Mouse (Mus musculus): ENCODE measurements around the gene Acap1. TPM values are rescaled to one million over a fixed set of nuclear protein-coding genes. Genes with fewer than 3 reads are reported as not detected.
"Not testable (repeated sequence)": the region's sequence is repeated elsewhere in the genome, so short reads cannot be mapped to it uniquely, and the experiment has no call there.

Gene Acap1
- polyA plus RNA-seq, 2 experiments, result 2.8 to 3.3 TPM

- no peak overlapping the region for H3K4me2 ChIP-seq (ENCODE audit: low read depth)
Measured at GRCm38 (mm10) chr11:69930967-69931537, 35.7 kb upstream of the Acap1 start.

DNA sequence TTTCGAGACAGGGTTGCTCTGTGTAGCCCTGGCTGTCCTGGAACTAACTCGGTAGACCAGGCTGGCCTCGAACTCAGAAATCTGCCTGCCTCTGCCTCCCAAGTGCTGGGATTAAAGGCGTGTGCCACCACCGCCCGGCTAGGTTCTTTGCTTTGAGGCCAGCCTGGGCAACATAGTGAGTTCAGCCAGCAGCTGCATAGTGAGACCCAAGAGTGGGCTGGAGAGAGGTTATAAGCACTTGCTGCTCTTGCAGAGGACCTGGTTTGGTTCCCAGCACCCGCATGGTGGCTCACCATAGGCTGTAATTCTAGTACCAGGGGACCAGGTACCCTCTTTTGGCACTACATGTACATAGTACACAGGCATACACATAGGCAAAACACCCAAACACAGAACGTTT lies 34.8 kb upstream of the Acap1 start:
- not testable (repeated sequence) for H3K27me3 ChIP-seq (ENCODE audit: control insufficient read depth, insufficient read depth, low read length); DNase-seq (ENCODE audit: low read depth in 3 of 3, low spot score in 3 of 3); H3K36me3 ChIP-seq (replicated peaks; ENCODE audit: control insufficient read depth, insufficient read depth, low read depth); ATAC-seq (ENCODE audit: insufficient read depth); H3K4me3 ChIP-seq (ENCODE audit: insufficient read depth in 1 of 2, low read depth in 2 of 2, low read length in 2 of 2); H3K4me2 ChIP-seq (ENCODE audit: low read depth); H3K4me1 ChIP-seq (replicated peaks; ENCODE audit: control insufficient read depth in 2 of 2, insufficient read depth in 2 of 2, low read length in 1 of 2); H3K27ac ChIP-seq; H3K9me3 ChIP-seq (ENCODE audit: control insufficient read depth, low read length); H3K9ac ChIP-seq (replicated peaks)
- 71% methylated on average over 8 of the region's 8 CpGs for WGBS (ENCODE audit: insufficient replicate concordance)

More at GRCm38 (mm10) chr11:69930967-69931537, 35.7 kb upstream of the Acap1 start:
- Histone ChIP-seq H3K9me3 (ENCODE audit: control insufficient read depth, low read length) (no peaks in the 10 kb centered on the region), H3K4me1 (replicated peaks; ENCODE audit: control insufficient read depth in 2 of 2, insufficient read depth in 2 of 2, low read length in 1 of 2) (peaks cover 10 to 12% of the 10 kb centered on the region in 2 experiments), H3K27ac (no peak overlapping the region), H3K4me3 (ENCODE audit: insufficient read depth in 1 of 2, low read depth in 2 of 2, low read length in 2 of 2) (no peak overlapping the region), H3K36me3 (replicated peaks; ENCODE audit: control insufficient read depth, insufficient read depth, low read depth) (no peaks in the 10 kb centered on the region), H3K9ac (replicated peaks) (no peak overlapping the region), H3K27me3 (ENCODE audit: control insufficient read depth, insufficient read depth, low read length) (peaks cover 19% of the 10 kb centered on the region)
- ATAC-seq (ENCODE audit: insufficient read depth), result no peak
- WGBS (ENCODE audit: insufficient replicate concordance), result 39% methylated on average over 3 of the region's 3 CpGs
- no peak for DNase-seq (ENCODE audit: low read depth in 3 of 3, low spot score in 3 of 3)
- TF ChIP-seq EP300 (IDR thresholded peaks at IDR 0.05; ENCODE audit: low read depth) (no peak), CTCF (IDR thresholded peaks at IDR 0.05; ENCODE audit: low read depth) (no peak)

DNA sequence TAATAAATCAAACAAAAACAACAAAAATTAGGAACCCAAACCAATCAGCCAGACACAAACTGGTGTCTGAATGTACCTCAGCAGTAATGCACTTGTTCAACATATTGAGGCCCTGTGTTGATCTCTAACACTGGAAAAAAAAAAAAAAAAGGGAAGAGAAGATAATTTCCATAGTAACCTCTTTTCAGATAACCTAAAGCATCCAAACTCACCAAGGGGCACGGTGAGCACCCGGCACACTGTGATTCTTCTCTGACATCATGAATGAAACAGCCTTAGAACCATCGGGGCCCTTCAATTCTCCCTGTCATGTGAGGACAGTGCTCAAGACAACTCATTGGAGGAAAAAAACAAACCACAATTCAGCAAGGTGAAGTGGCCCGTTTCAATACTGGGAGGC lies 34.4 kb upstream of the Acap1 start:
- no peak for ATAC-seq (ENCODE audit: insufficient read depth)
- Histone ChIP-seq H3K4me3 (ENCODE audit: insufficient read depth in 1 of 2, low read depth in 2 of 2, low read length in 2 of 2) (no peak overlapping the region), H3K27me3 (ENCODE audit: control insufficient read depth, insufficient read depth, low read length) (peaks cover 5% of the 10 kb centered on the region), H3K27ac (no peak overlapping the region), H3K4me2 (ENCODE audit: low read depth) (no peak overlapping the region), H3K9me3 (ENCODE audit: control insufficient read depth, low read length) (no peaks in the 10 kb centered on the region), H3K4me1 (replicated peaks; ENCODE audit: control insufficient read depth in 2 of 2, insufficient read depth in 2 of 2, low read length in 1 of 2) (peaks cover 5% of the 10 kb centered on the region in 2 experiments), H3K9ac (replicated peaks) (no peak overlapping the region), H3K36me3 (replicated peaks; ENCODE audit: control insufficient read depth, insufficient read depth, low read depth) (no peaks in the 10 kb centered on the region)
- 25% methylated on average over 4 of the region's 4 CpGs for WGBS (ENCODE audit: insufficient replicate concordance)
- no peak for DNase-seq (ENCODE audit: low read depth in 3 of 3, low spot score in 3 of 3)
- TF ChIP-seq CTCF (IDR thresholded peaks at IDR 0.05; ENCODE audit: low read depth) (no peak), EP300 (IDR thresholded peaks at IDR 0.05; ENCODE audit: low read depth) (no peak)

DNA sequence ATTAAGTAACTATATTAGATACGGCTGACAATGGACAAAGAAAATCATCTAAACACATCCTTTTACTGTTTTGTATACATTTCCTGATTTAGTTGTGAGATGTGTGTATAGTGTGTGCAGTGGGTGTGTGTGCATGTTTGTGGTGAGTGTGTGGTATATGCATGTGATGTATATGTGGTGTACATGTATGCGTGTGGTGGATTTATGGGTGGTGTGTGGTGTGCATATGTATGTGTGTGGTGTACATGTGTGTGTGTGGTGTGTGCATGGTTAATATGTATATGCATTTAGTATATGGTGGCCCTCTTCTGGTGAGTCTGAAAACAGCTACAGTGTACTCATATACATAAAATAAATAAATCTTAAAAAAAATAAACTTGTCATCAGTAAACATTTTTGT lies 32.2 kb upstream of the Acap1 start:
- Histone ChIP-seq H3K4me2 (ENCODE audit: low read depth) (no peak overlapping the region), H3K27me3 (ENCODE audit: control insufficient read depth, insufficient read depth, low read length) (no peaks in the 10 kb centered on the region), H3K4me3 (ENCODE audit: insufficient read depth in 1 of 2, low read depth in 2 of 2, low read length in 2 of 2) (no peak overlapping the region), H3K4me1 (replicated peaks; ENCODE audit: control insufficient read depth in 2 of 2, insufficient read depth in 2 of 2, low read length in 1 of 2) (peaks cover 10% of the 10 kb centered on the region in 2 experiments), H3K9ac (replicated peaks) (no peak overlapping the region), H3K36me3 (replicated peaks; ENCODE audit: control insufficient read depth, insufficient read depth, low read depth) (no peaks in the 10 kb centered on the region), H3K27ac (no peak overlapping the region), H3K9me3 (ENCODE audit: control insufficient read depth, low read length) (no peaks in the 10 kb centered on the region)
- no peak for DNase-seq (ENCODE audit: low read depth in 3 of 3, low spot score in 3 of 3)
- TF ChIP-seq EP300 (IDR thresholded peaks at IDR 0.05; ENCODE audit: low read depth) (no peak), CTCF (IDR thresholded peaks at IDR 0.05; ENCODE audit: low read depth) (peak; percentile 25; the same call in 1 of the 2 replicates)
- no peak for ATAC-seq (ENCODE audit: insufficient read depth)
- 84% methylated on average over 2 of the region's 2 CpGs for WGBS (ENCODE audit: insufficient replicate concordance)

GRCm38 (mm10) chr11:69922796-69923195 lies 27.5 kb upstream of the Acap1 start:
- H3K4me2 ChIP-seq (ENCODE audit: low read depth), result peak overlapping the region; percentile 100
- WGBS (ENCODE audit: insufficient replicate concordance), result 59% methylated on average over 3 of the region's 3 CpGs
- TF ChIP-seq CTCF (IDR thresholded peaks at IDR 0.05; ENCODE audit: low read depth) (no peak), EP300 (IDR thresholded peaks at IDR 0.05; ENCODE audit: low read depth) (no peak)
- DNase-seq (ENCODE audit: low read depth in 3 of 3, low spot score in 3 of 3) (no peak), ATAC-seq (ENCODE audit: insufficient read depth) (no peak)
- H3K4me3 ChIP-seq (ENCODE audit: insufficient read depth in 1 of 2, low read depth in 2 of 2, low read length in 2 of 2), result peak overlapping the region in 1 of 2 experiments; percentile 99; a peak in 2 of 4 replicates
- peaks cover 30 to 31% of the 10 kb centered on the region in 2 experiments for H3K4me1 ChIP-seq (replicated peaks; ENCODE audit: control insufficient read depth in 2 of 2, insufficient read depth in 2 of 2, low read length in 1 of 2)
- peak overlapping the region; percentile 84; the same call in 1 of the 2 replicates for H3K9ac ChIP-seq (replicated peaks)
- H3K9me3 ChIP-seq (ENCODE audit: control insufficient read depth, low read length), result no peaks in the 10 kb centered on the region
- peaks cover 17% of the 10 kb centered on the region for H3K36me3 ChIP-seq (replicated peaks; ENCODE audit: control insufficient read depth, insufficient read depth, low read depth)
- H3K27ac ChIP-seq, result peak overlapping the region; percentile 99
- no peaks in the 10 kb centered on the region for H3K27me3 ChIP-seq (ENCODE audit: control insufficient read depth, insufficient read depth, low read length)

Measured in liver, embryonic 14.5 days (tissue).